Mouse (Mus musculus): ENCODE results near the gene Olfr523.
A peak's percentile ranks its signal among the peaks of the same experiment; 100 is the strongest.
"Not testable (repeated sequence)": the region's sequence is repeated elsewhere in the genome, so short reads cannot be mapped to it uniquely, and the experiment has no call there.

Gene Olfr523

GRCm38 (mm10) chr7:140172936-140173335, at the start of gene Olfr523:
Gene Olfr523, plus strand, starts transcription at chr7:140173217.
- no peak for DNase-seq (ENCODE audit: extremely low spot score, low spot score)

GRCm38 (mm10) chr7:140124382-140124781, 48.6 kb upstream of the Olfr523 start:
- no peak for DNase-seq (ENCODE audit: extremely low spot score, low spot score)

DNA sequence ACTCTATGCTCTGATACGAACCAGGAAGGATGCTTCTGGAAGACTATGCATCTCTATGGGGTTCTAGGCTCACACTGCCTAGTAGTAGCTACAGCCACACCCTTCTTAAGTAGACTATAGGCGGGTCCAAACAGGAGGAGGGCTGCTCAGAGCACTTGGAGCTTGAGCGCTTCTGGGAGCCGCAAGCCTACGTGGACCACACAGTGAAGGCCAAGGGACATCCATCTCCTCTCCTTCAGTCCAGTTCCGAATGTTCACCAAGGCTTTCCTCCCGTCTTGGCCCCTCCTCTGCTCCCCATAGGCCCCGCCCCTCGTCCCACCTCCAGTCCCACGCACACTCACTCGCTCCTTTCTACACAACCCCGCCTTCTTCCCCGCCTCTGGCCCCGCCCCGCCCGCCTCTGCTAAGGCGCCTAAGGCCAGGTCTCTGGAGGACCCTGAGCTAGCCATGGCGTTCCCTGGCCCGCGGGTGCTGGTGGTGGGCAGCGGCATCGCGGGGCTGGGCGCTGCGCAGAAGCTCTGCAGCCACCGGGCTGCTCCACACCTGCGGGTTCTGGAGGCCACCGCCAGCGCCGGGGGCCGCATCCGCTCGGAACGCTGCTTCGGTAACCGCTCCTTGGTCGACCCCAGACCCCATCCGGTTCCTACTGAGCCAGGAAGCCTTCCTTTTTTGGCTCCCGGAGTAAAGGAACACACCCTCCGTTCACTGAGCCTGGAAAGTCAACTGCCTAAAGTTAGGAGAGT, 47.6 kb upstream of the Olfr523 start:
- DNase-seq (ENCODE audit: extremely low spot score, low spot score): peak; percentile 93

GRCm38 (mm10) chr7:140126022-140126350, 47.0 kb upstream of the Olfr523 start:
- DNase-seq (ENCODE audit: extremely low spot score, low spot score): no peak

GRCm38 (mm10) chr7:140126934-140127333, 46.1 kb upstream of the Olfr523 start:
- DNase-seq (ENCODE audit: extremely low spot score, low spot score): no peak

DNA sequence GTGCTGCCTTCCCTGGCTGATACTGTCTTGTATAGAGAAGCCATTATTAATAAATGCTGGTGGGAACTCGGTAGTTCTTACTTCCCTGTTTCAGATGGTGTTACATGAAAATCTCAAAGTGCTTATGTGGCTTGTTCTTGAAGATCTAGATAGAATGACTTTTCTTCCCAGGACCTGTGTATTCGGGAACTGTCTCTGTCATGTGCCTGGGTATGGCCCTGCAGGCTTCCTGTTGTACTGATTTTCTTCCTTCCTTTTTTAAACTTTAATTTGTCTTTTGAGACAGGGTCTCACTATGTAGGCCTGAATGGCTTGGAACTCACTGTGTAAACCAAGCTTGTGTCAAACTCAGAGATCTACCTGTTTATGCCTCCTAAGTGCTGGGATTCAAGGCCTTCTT, 45.1 kb upstream of the Olfr523 start:
- DNase-seq (ENCODE audit: extremely low spot score, low spot score): no peak

DNA sequence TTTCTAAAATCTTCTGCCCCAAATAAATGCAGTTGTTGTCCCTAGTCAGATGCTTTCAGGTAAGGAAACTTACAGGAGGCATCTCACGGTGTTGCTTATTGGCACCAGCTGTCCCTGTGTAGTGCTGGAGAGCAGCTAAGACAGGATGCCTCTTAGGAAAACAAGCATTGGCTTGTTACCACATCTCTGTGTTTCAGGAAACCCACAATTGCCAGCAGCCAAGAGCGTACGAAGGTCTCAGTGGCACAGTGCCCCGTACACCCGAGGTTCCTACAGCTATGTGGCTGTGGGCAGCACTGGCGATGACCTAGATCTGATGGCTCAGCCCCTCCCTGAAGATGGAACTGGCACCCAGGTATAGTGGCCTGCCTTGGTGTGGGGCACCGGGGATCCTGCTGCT, 40.8 kb upstream of the Olfr523 start:
- not testable (repeated sequence) for DNase-seq (ENCODE audit: extremely low spot score, low spot score)

- DNase-seq (ENCODE audit: extremely low spot score, low spot score): not testable (repeated sequence)
Measured at GRCm38 (mm10) chr7:140134033-140134432, 39.0 kb upstream of the Olfr523 start.

DNA sequence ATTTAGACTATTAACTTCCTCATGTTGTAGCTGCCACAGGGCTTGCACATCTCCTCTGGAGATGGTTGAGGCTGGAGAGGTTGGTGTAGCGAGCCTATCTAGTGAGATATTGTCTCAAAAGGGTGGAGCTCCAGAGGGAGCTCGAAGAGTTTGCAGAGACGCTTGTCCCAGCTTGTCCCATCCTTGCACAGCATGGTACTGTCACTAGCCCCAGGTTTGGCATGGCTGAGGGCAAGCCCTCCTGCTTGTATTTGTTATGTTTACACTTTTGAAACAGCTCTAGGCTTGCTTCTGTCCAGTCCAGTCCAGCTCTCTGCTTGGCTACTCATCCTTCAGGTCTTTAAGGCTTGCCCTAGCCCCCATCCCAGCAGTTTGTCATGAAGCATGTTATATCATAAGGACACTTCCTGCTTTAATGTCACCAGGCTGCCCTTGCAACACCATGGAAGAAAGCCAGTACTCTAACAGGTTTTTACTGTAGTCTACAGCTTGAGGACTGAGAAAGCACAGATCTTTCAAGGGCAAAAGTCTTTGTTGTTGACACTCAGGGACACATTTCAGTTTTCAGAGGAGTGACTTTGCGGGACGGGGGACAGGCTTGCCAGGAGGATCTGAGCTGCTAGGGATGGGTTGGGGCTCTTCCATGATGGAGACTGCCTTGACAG, 37.8 kb upstream of the Olfr523 start:
- no peak for DNase-seq (ENCODE audit: extremely low spot score, low spot score)

- DNase-seq (ENCODE audit: extremely low spot score, low spot score): peak; percentile 96
Measured at GRCm38 (mm10) chr7:140137135-140138020, 35.6 kb upstream of the Olfr523 start, which contains the start of gene Mtg1. Gene Mtg1, plus strand, starts transcription at chr7:140137564.

DNA sequence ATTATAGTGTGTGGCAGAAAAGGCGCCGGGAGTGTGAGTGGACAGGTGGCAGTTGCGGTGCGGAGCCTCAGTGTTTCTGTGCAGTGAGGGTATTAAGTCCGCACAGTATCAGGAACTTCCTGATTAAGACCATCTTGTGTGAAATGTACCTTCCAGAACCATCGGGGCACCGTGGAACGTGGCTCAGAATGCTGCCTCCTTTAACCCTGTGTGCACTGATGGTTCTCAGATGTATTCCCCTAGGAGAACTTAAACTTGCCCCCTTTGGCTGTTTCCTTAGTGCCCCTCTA, 35.1 kb upstream of the Olfr523 start:
- no peak for DNase-seq (ENCODE audit: extremely low spot score, low spot score)

- DNase-seq (ENCODE audit: extremely low spot score, low spot score): peak; percentile 46
Measured at GRCm38 (mm10) chr7:140141350-140141749, 31.7 kb upstream of the Olfr523 start.

GRCm38 (mm10) chr7:140144550-140144949, 28.5 kb upstream of the Olfr523 start:
- DNase-seq (ENCODE audit: extremely low spot score, low spot score): no peak

- peak; percentile 37 for DNase-seq (ENCODE audit: extremely low spot score, low spot score)
Measured at GRCm38 (mm10) chr7:140153383-140153782, 19.6 kb upstream of the Olfr523 start.

GRCm38 (mm10) chr7:140153829-140154217, 19.2 kb upstream of the Olfr523 start:
- DNase-seq (ENCODE audit: extremely low spot score, low spot score): no peak

- DNase-seq (ENCODE audit: extremely low spot score, low spot score): peak; percentile 26
Measured at GRCm38 (mm10) chr7:140154218-140154927, 18.6 kb upstream of the Olfr523 start, which contains the start of gene Sprn. Gene Sprn, minus strand, starts transcription at chr7:140154877.

DNA sequence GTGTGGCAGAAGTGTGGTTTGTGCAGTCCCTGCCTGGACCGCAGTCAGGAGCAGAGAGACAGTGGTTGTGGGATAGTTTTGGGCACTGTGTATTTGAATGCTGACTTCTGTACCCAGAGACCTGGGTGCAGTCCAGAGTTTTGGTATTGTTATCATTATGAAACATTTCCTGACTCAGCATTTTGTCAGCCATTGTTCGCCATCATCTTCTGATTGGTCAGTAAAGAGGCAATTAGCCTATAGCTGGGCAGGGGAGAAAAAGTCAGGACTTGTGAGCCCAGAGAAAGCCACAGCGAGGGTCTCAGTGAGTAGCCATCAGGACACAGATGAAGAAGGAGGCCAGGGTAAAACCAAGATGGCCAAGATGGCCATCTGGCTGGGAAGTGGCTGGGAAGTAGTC, 12.7 kb upstream of the Olfr523 start:
- no peak for DNase-seq (ENCODE audit: extremely low spot score, low spot score)

DNA sequence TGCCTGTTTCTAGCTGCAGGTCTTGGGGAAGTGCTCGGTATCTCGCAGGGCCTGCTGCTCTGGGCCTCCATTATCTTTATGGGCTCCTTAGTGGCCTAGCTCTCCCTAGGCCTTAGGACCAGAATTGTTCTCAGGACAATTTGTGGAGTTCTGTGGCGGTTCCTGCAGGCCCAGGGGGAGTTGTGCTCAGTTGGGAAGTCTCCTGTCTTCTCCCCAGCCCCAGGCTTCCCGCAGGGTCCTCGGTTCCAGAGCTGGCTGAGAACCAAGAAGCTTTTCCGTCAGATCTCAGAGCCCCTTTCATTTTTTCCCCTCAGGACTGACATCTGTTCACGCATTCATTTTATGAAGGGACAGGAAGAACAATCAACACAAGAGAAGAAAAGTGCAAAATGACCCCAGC, 8.4 kb upstream of the Olfr523 start, which contains the start of gene Olfr522:
TSS of gene Olfr522 (minus strand) at position 101 of the 400 bp plus-strand sequence.
- no peak for DNase-seq (ENCODE audit: extremely low spot score, low spot score)

DNA sequence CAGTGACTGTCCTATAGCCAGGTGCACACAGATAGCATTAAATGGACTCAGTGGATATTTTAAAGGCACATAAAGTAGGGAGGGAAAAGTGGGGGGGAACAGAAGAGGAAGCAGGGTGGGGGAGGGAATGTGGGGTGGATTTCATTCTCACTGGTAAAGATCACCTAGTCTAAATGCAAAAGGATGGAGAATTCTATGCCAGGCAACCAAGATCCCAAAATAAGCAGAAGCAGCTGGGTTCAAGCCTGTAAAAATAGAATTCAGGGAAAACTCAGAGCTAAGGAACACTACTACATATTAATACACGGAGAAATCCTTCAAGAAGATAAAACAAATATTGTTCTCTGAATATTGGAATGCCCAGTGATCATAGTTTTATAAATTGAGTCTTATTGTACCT, 5.1 kb upstream of the Olfr523 start:
- DNase-seq (ENCODE audit: extremely low spot score, low spot score): no peak

GRCm38 (mm10) chr7:140169386-140169785, 3.6 kb upstream of the Olfr523 start:
- no peak for DNase-seq (ENCODE audit: extremely low spot score, low spot score)

GRCm38 (mm10) chr7:140170863-140171262, 2.2 kb upstream of the Olfr523 start:
- DNase-seq (ENCODE audit: extremely low spot score, low spot score): no peak

Measured in neural tube, embryonic 10.5 days (tissue).